Mouse (Mus musculus) adrenal gland, postnatal 25 days (tissue): ENCODE data around the gene Plekhg6. TPM values are rescaled to one million over a fixed set of nuclear protein-coding genes. Genes with fewer than 3 reads are reported as not detected.

Experiments
- DNase-seq: peaks from one replicate; pipeline ENCODE4 v3.0.0; 2021; ENCODE audit warnings: mixed read lengths
- total RNA-seq: library from RNA; stranded (reverse); gene quantifications from 2 replicates; pipeline ENCODE4 v1.2.3, GENCODE M21; 2021

The Plekhg6 gene
- total RNA-seq, 1 experiment from 2014 or later: 0.30 TPM

DNA sequence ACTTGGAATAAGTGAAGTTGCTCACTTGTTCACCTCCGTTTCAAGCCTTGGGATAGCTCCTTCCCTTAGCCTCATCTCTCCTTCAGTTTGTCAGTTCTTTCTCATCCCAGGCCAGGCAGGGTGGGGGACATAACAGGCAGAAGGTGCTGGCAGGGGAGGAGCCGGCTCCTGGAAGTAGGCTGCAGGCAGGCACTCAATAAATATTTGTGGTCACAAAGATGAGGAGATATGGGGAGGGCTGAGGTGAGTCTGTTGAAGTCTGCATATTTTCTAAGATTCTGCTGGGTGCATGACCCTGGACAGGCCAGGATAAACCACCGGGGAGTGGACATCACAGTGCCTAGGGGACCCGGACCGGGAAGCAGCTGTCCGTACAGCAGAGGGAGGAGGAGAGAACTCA is 57.0 kb downstream of the Plekhg6 start:
- DNase-seq: no peak

DNA sequence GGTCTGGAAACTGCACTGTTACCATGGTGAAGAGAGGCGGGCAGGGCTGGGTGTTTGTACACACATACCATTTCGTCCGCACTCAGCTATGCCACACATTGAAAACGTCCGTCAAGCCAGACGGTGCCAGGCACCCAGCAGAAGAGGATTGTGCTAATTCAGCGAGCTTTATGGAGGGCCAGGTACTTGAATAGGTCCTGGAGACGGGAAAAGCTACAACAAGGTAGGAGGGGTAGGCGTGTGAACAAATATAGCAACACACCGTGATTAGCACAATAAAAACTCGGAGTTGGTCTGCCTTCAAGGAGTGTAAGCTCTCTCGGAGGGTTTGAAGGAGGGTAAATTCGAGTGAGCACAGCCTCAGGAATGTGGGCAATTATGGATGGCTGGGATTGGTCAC is 57.8 kb downstream of the Plekhg6 start:
- no peak for DNase-seq

- no peak for DNase-seq
These were observed 59.3 kb downstream of the Plekhg6 start for GRCm38 (mm10) chr6:125321114-125321855.

- no peak for DNase-seq
These were observed 60.3 kb downstream of the Plekhg6 start, which contains the start of gene Scnn1a for GRCm38 (mm10) chr6:125320323-125320722. TSS of gene Scnn1a (plus strand) at chr6:125320659.

GRCm38 (mm10) chr6:125319919-125320296 is 60.7 kb downstream of the Plekhg6 start:
- DNase-seq: no peak

DNA sequence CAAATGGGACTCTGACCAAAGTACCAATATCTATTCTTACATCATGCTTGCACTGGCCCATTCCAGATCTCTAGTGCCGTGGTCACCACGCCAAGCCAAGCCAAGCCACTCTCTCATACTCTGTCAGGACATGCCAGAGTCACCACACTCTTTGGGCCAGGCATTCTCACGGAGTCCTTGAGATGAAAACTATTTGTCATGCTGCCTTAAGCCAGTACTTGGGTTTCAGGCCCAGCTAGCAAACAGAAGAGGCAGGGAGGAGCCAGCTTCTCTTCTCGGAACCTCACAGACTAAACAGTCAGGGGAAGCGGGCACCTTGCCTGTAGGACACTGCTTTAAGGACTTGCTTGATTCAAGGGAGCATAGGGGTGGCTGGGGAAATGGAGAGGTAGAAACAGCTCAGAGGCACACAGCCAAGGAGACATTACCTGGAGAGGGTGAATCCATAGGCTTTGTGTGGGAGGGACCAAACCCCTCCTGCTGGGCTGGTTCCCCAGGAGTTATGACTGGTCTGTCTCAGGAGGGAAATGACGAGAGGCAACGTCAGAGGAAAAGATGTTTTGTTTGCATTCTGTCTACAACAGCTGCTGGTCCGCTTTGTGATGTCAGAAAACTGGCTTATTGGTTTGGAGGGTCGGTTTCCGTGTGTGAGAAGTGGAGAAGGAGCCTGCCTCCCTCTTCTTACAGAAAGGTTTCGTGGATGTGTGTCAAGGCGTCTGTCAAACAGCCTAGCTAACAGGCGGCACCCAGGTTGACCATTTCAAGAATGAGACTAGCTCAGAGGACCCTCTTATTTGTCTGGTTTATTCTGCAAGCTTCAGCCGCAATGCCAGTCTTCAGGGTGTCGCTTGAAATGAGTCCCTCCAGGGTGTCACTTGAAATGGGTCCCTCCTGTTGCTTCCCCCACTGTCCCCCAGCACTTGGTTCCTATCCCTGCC is 61.3 kb downstream of the Plekhg6 start:
- peak; percentile 58 for DNase-seq

DNA sequence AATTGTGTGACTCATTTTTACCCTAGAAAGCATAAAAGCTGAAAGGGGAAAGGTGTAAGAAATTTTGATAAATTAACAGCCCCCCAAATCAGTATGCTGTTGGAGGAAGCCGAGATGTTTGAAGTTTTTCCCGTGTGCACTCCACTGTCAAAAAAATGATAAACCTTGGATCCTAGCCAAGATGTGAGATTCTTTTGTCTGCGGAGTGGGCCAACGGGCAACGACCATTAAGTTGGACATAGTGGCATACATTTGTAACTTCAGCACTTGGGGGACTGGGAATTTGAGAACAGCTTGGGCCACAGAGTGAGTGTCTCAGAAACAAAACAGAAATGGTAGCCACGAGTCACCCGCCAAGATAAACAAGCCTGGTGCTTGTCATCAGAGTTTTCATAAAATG is 63.5 kb downstream of the Plekhg6 start:
- DNase-seq: no peak

GRCm38 (mm10) chr6:125314746-125315145 is 65.8 kb downstream of the Plekhg6 start:
- no peak for DNase-seq

- no peak for DNase-seq
These were observed 66.4 kb downstream of the Plekhg6 start for GRCm38 (mm10) chr6:125314231-125314563.

GRCm38 (mm10) chr6:125313546-125314230 is 66.9 kb downstream of the Plekhg6 start, which contains the start of gene Ltbr:
TSS of gene Ltbr (minus strand) at chr6:125313885.
- DNase-seq: peak; percentile 94

Other genes starting within 250 kb of the Plekhg6 start
- 36.2 and 44.0 TPM in 2 replicates for gene Nop2, start 248.9 kb downstream of the Plekhg6 start, total RNA-seq
- 27.8 and 43.8 TPM in 2 replicates for gene Iffo1, start 235.6 kb downstream of the Plekhg6 start, total RNA-seq
- gene Gapdh, start 214.3 kb downstream of the Plekhg6 start, total RNA-seq: 1,475 and 1,510 TPM in 2 replicates
- gene Ncapd2, start 189.1 kb downstream of the Plekhg6 start, total RNA-seq: 35.6 and 48.3 TPM in 2 replicates
- gene Mrpl51, start 189.0 kb downstream of the Plekhg6 start, total RNA-seq: 158 and 198 TPM in 2 replicates
- 81.4 and 102 TPM in 2 replicates for gene Vamp1, start 165.2 kb downstream of the Plekhg6 start, total RNA-seq
- gene Tapbpl, start 148.9 kb downstream of the Plekhg6 start, total RNA-seq: 7.6 and 9.8 TPM in 2 replicates
- 0.79 TPM in 1 of 2 replicates, not detected in the other for gene Cd27, start 143.8 kb downstream of the Plekhg6 start, total RNA-seq
- gene Tuba3a, start 94.8 kb downstream of the Plekhg6 start, total RNA-seq: not detected in 2 replicates
- gene Ltbr, start 66.9 kb downstream of the Plekhg6 start, total RNA-seq: 78.7 and 91.8 TPM in 2 replicates
- gene Scnn1a, start 60.1 kb downstream of the Plekhg6 start, total RNA-seq: 1.6 and 1.9 TPM in 2 replicates
- gene Tnfrsf1a, start 31.4 kb downstream of the Plekhg6 start, total RNA-seq: 247 and 250 TPM in 2 replicates
- 113 and 128 TPM in 2 replicates for gene Cd9, start 114.0 kb upstream of the Plekhg6 start, total RNA-seq
- 5.8 and 6.9 TPM in 2 replicates for gene Vwf, start 166.0 kb upstream of the Plekhg6 start, total RNA-seq